Mouse (Mus musculus): ENCODE measurements at regions not wholly inside any gene's neighbourhood (a gene's known extent, or its start where the extent isn't known, plus 50 kb on each side); places are given as distances from the start of the nearest gene placed in this dataset.

DNA sequence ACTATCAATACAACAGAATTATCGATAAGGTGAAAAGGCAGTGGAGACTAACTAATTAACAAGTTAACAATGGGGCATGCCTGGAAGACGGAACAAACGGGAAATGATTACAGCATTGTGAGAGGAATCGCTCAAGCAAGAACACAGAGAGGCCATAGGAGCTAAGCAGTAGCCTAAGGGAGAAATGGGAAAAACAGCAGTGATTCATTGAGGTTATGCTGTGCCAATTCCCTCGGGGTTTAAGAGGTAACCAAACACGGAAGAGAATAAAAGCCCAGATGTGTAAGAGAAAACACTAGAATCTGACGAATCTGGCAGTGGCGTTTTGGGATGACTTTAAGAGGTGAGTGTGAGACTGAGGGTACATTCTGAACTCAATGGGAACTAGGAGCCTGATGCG, 100.5 kb upstream of the Tspan8 start:
- TF ChIP-seq CTCF (IDR thresholded peaks at IDR 0.05; ENCODE audit: low read depth) (no peak), EP300 (IDR thresholded peaks at IDR 0.05; ENCODE audit: low read depth) (no peak)
